Mouse (Mus musculus) stomach, postnatal 0 days (tissue): ENCODE results near the gene Amigo3.

Experiments
- CTCF ChIP-seq: IDR thresholded peaks from 2 replicates; pipeline ENCODE4 v1.5.1; 2016; ENCODE audit warnings: antibody characterized with exemption, low read depth, mild to moderate bottlenecking, moderate library complexity
- EP300 ChIP-seq: optimal IDR thresholded peaks from 2 replicates; pipeline ENCODE3; 2016; ENCODE audit warnings: antibody characterized with exemption

GRCm38 (mm10) chr9:108020741-108021140 is 32.2 kb upstream of the Amigo3 start:
- TF ChIP-seq CTCF (no peak), EP300 (no peak)
